Mouse (Mus musculus) C2C12 (cell line): ENCODE measurements around the gene Mtmr3. TPM values are rescaled to one million over a fixed set of nuclear protein-coding genes. Genes with fewer than 3 reads are reported as not detected.

ENCODE experiments used
- H3K27me3 ChIP-seq: one replicate; pipeline ENCODE4 v1.6.1; 2011; ENCODE audit not compliant: control insufficient read depth, insufficient read depth, insufficient read length
- H3K36me3 ChIP-seq: one replicate; pipeline ENCODE4 v1.6.1; 2011; ENCODE audit not compliant: control insufficient read depth, insufficient read depth
- H3K4me3 ChIP-seq: one replicate; pipeline ENCODE4 v1.5.1; 2011; ENCODE audit warnings: mild to moderate bottlenecking, control low read depth; ENCODE audit not compliant: poor library complexity, insufficient read depth, severe bottlenecking
- H3K79me2 ChIP-seq: one replicate; pipeline ENCODE4 v1.6.1; 2011; ENCODE audit not compliant: control insufficient read depth, insufficient read depth
- H3K79me3 ChIP-seq: one replicate; pipeline ENCODE4 v1.6.1; 2011; ENCODE audit warnings: low read depth, control low read depth
- H3ac ChIP-seq: one replicate; pipeline ENCODE3; 2011; ENCODE audit warnings: low read depth; ENCODE audit not compliant: control insufficient read depth, insufficient read length
- CEBPB ChIP-seq: IDR thresholded peaks from one replicate; pipeline ENCODE4 v1.6.1; 2011; ENCODE audit warnings: low read depth, mild to moderate bottlenecking, control low read depth, moderate library complexity
- CTCF ChIP-seq: IDR thresholded peaks from one replicate; pipeline ENCODE4 v1.5.1; 2011; ENCODE audit not compliant: control insufficient read depth, insufficient read depth, insufficient read length
- FOSL1 ChIP-seq: IDR thresholded peaks from one replicate; pipeline ENCODE4 v1.8.0; 2011; ENCODE audit warnings: mild to moderate bottlenecking, low read length; ENCODE audit not compliant: poor library complexity, insufficient read depth, severe bottlenecking
- MAX ChIP-seq: IDR thresholded peaks from one replicate; pipeline ENCODE4 v1.6.1; 2011; ENCODE audit warnings: mild to moderate bottlenecking, control low read depth
- MYOD1 ChIP-seq: IDR thresholded peaks from one replicate; pipeline ENCODE4 v1.6.1; 2011; ENCODE audit warnings: low read depth; ENCODE audit not compliant: control insufficient read depth, insufficient read length
- MYOG ChIP-seq: IDR thresholded peaks from one replicate; pipeline ENCODE4 v1.6.1; 2011; ENCODE audit not compliant: control insufficient read depth, insufficient read length; ENCODE audit errors: extremely low read depth
- USF1 ChIP-seq: IDR thresholded peaks from one replicate; pipeline ENCODE4 v1.6.1; 2011; ENCODE audit warnings: low read depth, mild to moderate bottlenecking, control low read depth, moderate library complexity
- polyA plus RNA-seq: library from polyadenylated mRNA; unstranded; fragments of >200 nt; fragmentation: generic; extraction: Trizol; gene quantifications from one replicate; pipeline ENCODE4 v1.2.1, GENCODE M21; 2012; ENCODE audit warnings: missing spikeins

Gene Mtmr3
- polyA plus RNA-seq, 1 experiment, result 13.8 TPM

- TF ChIP-seq MAX, result no peak
- TF ChIP-seq CEBPB, result no peak
- TF ChIP-seq MYOG, result no peak
- TF ChIP-seq CTCF, result no peak
- TF ChIP-seq USF1, result no peak
- TF ChIP-seq FOSL1, result no peak
- no peak for TF ChIP-seq MYOD1
- H3K79me3 ChIP-seq, result no peaks in the 10 kb centered on the region
- no peaks in the 10 kb centered on the region for H3K79me2 ChIP-seq
- no peak overlapping the region for H3K4me3 ChIP-seq
- H3K36me3 ChIP-seq, result no peaks in the 10 kb centered on the region
- H3ac ChIP-seq, result no peak overlapping the region
- no peaks in the 10 kb centered on the region for H3K27me3 ChIP-seq
Measured at GRCm38 (mm10) chr11:4464186-4464585, 130.5 kb downstream of the Mtmr3 start.

- Histone ChIP-seq H3K36me3 (no peaks in the 10 kb centered on the region), H3K79me3 (no peaks in the 10 kb centered on the region), H3K4me3 (no peak overlapping the region), H3ac (no peak overlapping the region), H3K27me3 (peaks cover 4% of the 10 kb centered on the region), H3K79me2 (no peaks in the 10 kb centered on the region)
- TF ChIP-seq USF1 (no peak), MYOD1 (no peak), MYOG (no peak), FOSL1 (no peak), MAX (no peak), CEBPB (no peak), CTCF (no peak)
Measured at GRCm38 (mm10) chr11:4462868-4463267, 131.8 kb downstream of the Mtmr3 start.

GRCm38 (mm10) chr11:4461154-4461553 is 133.5 kb downstream of the Mtmr3 start:
- Histone ChIP-seq H3K27me3 (peaks cover 12% of the 10 kb centered on the region), H3K36me3 (no peaks in the 10 kb centered on the region), H3K79me3 (no peaks in the 10 kb centered on the region), H3ac (no peak overlapping the region), H3K79me2 (no peaks in the 10 kb centered on the region), H3K4me3 (no peak overlapping the region)
- TF ChIP-seq USF1 (no peak), MYOG (no peak), MAX (no peak), MYOD1 (no peak), CEBPB (no peak), CTCF (no peak)

GRCm38 (mm10) chr11:4460615-4461014 is 134.0 kb downstream of the Mtmr3 start:
- Histone ChIP-seq H3K4me3 (no peak overlapping the region), H3K27me3 (peaks cover 12% of the 10 kb centered on the region), H3ac (no peak overlapping the region), H3K79me2 (no peaks in the 10 kb centered on the region), H3K79me3 (no peaks in the 10 kb centered on the region), H3K36me3 (no peaks in the 10 kb centered on the region)
- TF ChIP-seq MAX, result no peak
- TF ChIP-seq CTCF, result no peak
- no peak for TF ChIP-seq FOSL1
- no peak for TF ChIP-seq CEBPB
- no peak for TF ChIP-seq MYOG
- no peak for TF ChIP-seq MYOD1
- TF ChIP-seq USF1, result no peak

- Histone ChIP-seq H3K27me3 (peaks cover 12% of the 10 kb centered on the region), H3K79me2 (no peaks in the 10 kb centered on the region), H3K79me3 (no peaks in the 10 kb centered on the region), H3K4me3 (no peak overlapping the region), H3ac (no peak overlapping the region), H3K36me3 (no peaks in the 10 kb centered on the region)
- TF ChIP-seq MYOD1 (no peak), USF1 (peak; percentile 39)
Measured at GRCm38 (mm10) chr11:4454895-4455535, 139.6 kb downstream of the Mtmr3 start.

GRCm38 (mm10) chr11:4452467-4453184 is 142.0 kb downstream of the Mtmr3 start:
- Histone ChIP-seq H3K79me2 (no peaks in the 10 kb centered on the region), H3K36me3 (no peaks in the 10 kb centered on the region), H3K79me3 (no peaks in the 10 kb centered on the region), H3K27me3 (peaks cover 6% of the 10 kb centered on the region), H3ac (no peak overlapping the region), H3K4me3 (no peak overlapping the region)
- no peak for TF ChIP-seq USF1
